Mouse (Mus musculus) CD4-positive helper T cell, adult 2 months (primary cell): ENCODE data around the gene Elmo2.

Experiments used
- DNase-seq: peaks from one replicate; pipeline ENCODE4 v3.0.0-alpha.2; 2012; ENCODE audit warnings: low read depth, missing footprints, low spot score

The Elmo2 gene

GRCm38 (mm10) chr2:165257151-165257834 lies 69.0 kb downstream of the Elmo2 start:
- DNase-seq, result no peak

DNA sequence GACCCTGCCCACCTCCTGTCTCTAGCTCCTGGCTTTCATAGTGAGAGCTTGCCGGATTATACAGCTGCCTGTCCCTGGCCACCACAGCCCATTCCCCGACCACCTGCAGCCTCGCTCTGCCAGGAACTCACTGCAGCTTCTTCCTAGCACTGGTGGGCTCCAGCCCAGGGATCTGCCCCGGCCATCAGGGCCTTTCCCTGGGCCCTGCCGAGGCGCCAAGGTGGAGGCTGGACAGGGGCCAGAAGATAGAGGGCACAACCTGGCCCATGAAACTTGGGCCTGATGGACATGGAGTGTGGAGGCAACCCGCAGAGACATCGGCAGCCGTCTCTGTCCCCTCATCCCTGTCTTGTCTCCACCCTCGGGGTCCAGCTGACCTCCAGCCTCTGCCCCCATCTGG lies 70.1 kb downstream of the Elmo2 start:
- DNase-seq, result no peak

DNA sequence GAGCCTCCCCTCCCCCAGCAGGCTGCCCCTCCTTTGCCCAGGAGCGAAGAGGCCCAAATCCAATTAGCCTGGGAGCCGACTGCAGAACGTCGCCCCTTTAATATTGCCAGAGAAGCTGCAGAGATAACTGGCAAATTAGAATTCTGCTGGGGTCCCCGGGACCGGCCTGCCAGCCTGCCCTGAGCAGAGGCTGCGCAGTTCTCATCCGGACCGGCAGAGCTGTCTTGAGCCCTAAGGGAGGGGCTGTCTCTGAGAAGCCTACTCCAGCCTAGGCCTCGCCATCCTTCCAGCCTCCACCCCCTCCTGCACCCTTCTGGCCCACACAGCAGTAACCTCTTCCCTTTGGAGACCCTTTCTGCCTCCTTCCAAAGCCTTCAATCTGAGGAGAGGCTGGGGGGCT lies 72.4 kb downstream of the Elmo2 start:
- DNase-seq, result no peak

GRCm38 (mm10) chr2:165253269-165253668 lies 73.0 kb downstream of the Elmo2 start:
- DNase-seq, result no peak

GRCm38 (mm10) chr2:165252801-165253200 lies 73.5 kb downstream of the Elmo2 start:
- DNase-seq, result no peak

DNA sequence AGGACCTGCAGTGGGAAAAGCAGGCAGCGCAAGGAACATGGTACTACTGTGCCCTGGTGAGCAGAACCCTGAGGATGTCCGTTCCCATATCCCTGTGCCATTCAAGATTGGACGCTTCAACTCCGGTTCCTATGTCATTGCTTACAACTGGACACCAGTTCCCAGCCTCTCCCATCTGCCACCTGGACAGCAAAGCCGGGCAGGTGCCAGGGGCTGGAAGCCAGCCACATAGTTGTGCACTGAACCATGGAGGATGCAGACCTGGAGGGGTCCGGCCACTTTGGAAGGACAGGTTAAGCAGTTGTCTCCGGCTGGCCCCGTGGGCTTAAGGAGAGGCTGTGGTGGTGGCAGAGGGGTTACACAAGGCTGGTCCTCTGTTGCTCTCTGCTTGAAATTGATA lies 73.9 kb downstream of the Elmo2 start:
- DNase-seq, result no peak

GRCm38 (mm10) chr2:165250903-165251302 lies 75.4 kb downstream of the Elmo2 start:
- no peak for DNase-seq

DNA sequence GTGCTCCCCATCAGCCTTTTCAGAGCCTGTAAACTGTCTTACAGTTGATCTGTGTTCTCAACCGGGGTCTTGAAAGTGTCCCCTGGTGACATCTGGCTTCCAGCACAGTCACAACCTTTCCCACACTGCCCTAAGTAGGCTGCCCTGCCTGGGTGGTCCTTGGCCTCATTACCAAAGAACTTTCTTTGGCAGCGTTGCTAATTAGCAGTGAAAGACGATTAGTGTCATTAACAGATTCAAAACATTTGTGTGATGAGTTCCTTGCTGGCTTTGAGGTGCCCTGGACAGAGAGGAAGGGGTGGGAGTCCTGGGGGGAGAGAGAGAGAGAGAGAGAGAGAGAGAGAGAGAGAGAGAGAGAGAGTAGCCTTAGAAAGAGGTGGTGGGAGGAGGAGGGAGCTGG lies 77.3 kb downstream of the Elmo2 start:
- no peak for DNase-seq

DNA sequence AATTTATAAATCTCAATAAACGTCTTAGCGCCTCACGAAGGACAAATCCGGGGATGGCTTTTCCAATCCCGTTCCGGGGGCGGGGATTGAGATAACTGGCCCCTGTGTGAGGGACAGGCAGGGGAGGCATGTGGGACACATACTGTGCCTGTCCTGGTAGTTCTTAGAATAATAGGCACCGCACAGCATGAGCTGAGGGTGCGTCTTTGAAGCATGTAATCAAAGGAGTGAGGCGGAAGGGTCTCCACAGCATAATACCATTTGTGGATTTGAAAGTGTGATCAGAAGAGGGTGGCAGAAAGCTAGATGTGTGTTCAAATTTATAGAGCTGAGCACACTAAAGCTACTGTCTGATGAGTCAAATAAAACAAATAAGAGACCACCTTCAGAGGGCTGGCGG lies 79.9 kb downstream of the Elmo2 start:
- no peak for DNase-seq

DNA sequence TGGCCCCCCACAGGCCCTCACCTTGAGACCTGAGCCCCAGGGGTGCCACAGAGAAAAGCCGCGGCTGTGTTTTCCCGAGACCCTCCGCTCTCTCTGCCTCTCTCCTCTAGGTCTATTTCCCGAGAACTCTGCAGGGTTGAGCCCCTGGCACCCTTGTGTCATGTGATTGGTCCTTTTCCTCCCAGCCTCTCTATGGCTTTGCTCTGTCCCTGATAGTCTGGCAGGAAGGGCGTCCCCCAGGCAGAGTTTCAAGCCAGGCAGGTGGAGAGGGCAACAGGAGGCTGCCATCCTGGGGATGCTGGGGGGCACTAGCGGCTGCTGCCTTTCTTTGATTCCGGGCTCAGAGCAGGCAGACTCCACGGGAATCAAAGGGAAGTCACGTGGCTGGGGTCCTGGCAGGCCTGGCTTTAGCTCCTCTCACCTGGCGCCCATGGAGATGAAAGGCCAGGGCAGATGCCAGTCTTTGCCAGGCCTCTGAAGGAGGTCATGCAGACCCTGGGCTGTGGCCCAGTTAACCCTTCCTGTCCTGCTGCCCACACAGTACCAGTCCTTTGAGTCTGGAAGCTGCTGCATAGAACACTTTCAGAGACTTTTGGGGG lies 83.1 kb downstream of the Elmo2 start:
- DNase-seq, result no peak

DNA sequence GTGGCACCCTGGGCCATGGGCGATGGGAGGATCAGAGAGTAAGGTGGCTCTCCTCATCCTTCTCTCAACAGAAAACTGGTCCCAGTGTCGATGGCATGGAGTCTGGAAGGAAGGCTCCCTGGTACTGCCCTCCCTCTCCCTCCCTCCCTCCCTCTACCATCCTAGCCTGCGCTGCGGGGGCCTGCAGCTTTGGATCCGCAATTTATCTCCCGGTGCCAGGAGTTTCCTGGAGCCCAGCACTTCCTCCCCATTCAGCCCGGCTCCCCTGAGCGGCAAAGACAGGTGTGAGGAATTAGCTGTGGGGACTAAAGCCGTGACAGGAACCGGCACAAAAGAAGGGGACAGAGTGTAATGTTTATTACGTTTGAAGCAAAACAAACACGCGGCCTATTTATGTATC lies 83.7 kb downstream of the Elmo2 start:
- DNase-seq, result no peak

- DNase-seq, result no peak
Observed at GRCm38 (mm10) chr2:165241786-165242185, 84.5 kb downstream of the Elmo2 start.

DNA sequence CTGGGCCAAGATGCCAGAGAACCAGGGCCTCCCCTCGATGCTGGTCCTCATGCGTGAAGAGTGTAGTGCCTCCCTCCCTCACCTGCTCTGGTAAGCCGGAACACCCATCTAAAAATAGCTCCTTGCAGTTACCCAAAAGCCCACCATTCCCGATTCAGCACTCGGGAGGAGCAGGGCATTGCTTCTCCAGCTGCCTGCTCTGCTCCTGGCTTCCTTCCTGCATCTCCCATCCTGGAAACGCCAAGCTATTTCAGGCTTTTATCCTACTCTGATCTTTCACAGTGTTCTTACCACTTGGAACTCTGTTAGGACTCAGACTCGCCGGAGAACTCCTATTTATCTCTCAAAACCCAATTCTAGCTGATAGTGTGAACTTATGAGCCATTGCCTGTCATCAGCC lies 85.9 kb downstream of the Elmo2 start:
- DNase-seq, result no peak

- DNase-seq, result no peak
Observed at GRCm38 (mm10) chr2:165239533-165240144, 86.6 kb downstream of the Elmo2 start.

GRCm38 (mm10) chr2:165238416-165239145 lies 87.7 kb downstream of the Elmo2 start:
- DNase-seq, result no peak
